Mouse (Mus musculus) urinary bladder, postnatal 36 days (tissue): ENCODE data around the gene Sf3b6.
A peak's percentile ranks its signal among the peaks of the same experiment; 100 is the strongest.
"Not testable (repeated sequence)": the region's sequence is repeated elsewhere in the genome, so short reads cannot be mapped to it uniquely, and the experiment has no call there.

ENCODE experiments used
- DNase-seq, 2 experiments: peaks; one replicate each; pipeline ENCODE4 v3.0.0; 2022; ENCODE audit warnings: low spot score in 2 of 2, mixed read lengths in 1 of 2

Gene Sf3b6

GRCm38 (mm10) chr12:4817361-4818101 lies at the start of gene Sf3b6:
Gene Sf3b6 (plus strand): TSS chr12:4817544.
- DNase-seq: peak; percentile 99

GRCm38 (mm10) chr12:4768492-4769332 lies 48.6 kb upstream of the Sf3b6 start, which contains the start of the genes Pfn4 and Fam228b:
Gene Pfn4 (plus strand): TSS chr12:4769022.
Gene Fam228b (minus strand): TSS chr12:4769267.
- peak; percentile 96 to 98 for DNase-seq

GRCm38 (mm10) chr12:4769333-4769723 lies 48.0 kb upstream of the Sf3b6 start:
- DNase-seq: no peak

GRCm38 (mm10) chr12:4774895-4775587 lies 42.3 kb upstream of the Sf3b6 start:
- no peak for DNase-seq

- no peak for DNase-seq
These were observed 41.8 kb upstream of the Sf3b6 start for GRCm38 (mm10) chr12:4775588-4775949.

GRCm38 (mm10) chr12:4777734-4778133 lies 39.6 kb upstream of the Sf3b6 start:
- DNase-seq: no peak

GRCm38 (mm10) chr12:4780245-4780644 lies 37.1 kb upstream of the Sf3b6 start:
- DNase-seq: no peak

GRCm38 (mm10) chr12:4781270-4781669 lies 36.1 kb upstream of the Sf3b6 start:
- no peak for DNase-seq

GRCm38 (mm10) chr12:4781725-4782404 lies 35.5 kb upstream of the Sf3b6 start:
- not testable (repeated sequence) for DNase-seq

GRCm38 (mm10) chr12:4783598-4783997 lies 33.7 kb upstream of the Sf3b6 start:
- no peak for DNase-seq

GRCm38 (mm10) chr12:4784466-4784865 lies 32.9 kb upstream of the Sf3b6 start:
- no peak for DNase-seq

- not testable (repeated sequence) for DNase-seq
These were observed 29.2 kb upstream of the Sf3b6 start for GRCm38 (mm10) chr12:4788128-4788527.

- no peak for DNase-seq
These were observed 23.6 kb upstream of the Sf3b6 start for GRCm38 (mm10) chr12:4793718-4794117.

GRCm38 (mm10) chr12:4797471-4797870 lies 19.9 kb upstream of the Sf3b6 start:
- DNase-seq: peak; percentile 38 to 49

GRCm38 (mm10) chr12:4811036-4811435 lies 6.3 kb upstream of the Sf3b6 start:
- no peak for DNase-seq

- no peak for DNase-seq
These were observed 5.6 kb upstream of the Sf3b6 start for GRCm38 (mm10) chr12:4811705-4812104.

GRCm38 (mm10) chr12:4813636-4814035 lies 3.7 kb upstream of the Sf3b6 start:
- no peak for DNase-seq

GRCm38 (mm10) chr12:4816680-4817360 lies 524 bp upstream of the Sf3b6 start:
- no peak for DNase-seq

GRCm38 (mm10) chr12:4827256-4827655 lies 9.9 kb downstream of the Sf3b6 start:
- DNase-seq: no peak

- no peak for DNase-seq
These were observed 19.6 kb downstream of the Sf3b6 start for GRCm38 (mm10) chr12:4836959-4837358.

GRCm38 (mm10) chr12:4840010-4840409 lies 22.7 kb downstream of the Sf3b6 start:
- DNase-seq: no peak
